Mouse (Mus musculus) G1E (cell line): ENCODE data around the gene Fam19a3.

ENCODE experiments used
- CTCF ChIP-seq: IDR thresholded peaks from 2 replicates; pipeline ENCODE4 v1.5.1; 2012; ENCODE audit warnings: low read depth, low read length, inconsistent platforms, mixed read lengths
- GATA1 ChIP-seq: IDR thresholded peaks from 2 replicates; pipeline ENCODE4 v1.6.1; 2012; ENCODE audit warnings: borderline replicate concordance, low read length, inconsistent platforms, mixed read lengths
- POLR2AphosphoS5 ChIP-seq: IDR thresholded peaks from 2 replicates; pipeline ENCODE4 v1.6.1; 2012; ENCODE audit warnings: low read depth, low read length, inconsistent platforms; ENCODE audit not compliant: insufficient replicate concordance

DNA sequence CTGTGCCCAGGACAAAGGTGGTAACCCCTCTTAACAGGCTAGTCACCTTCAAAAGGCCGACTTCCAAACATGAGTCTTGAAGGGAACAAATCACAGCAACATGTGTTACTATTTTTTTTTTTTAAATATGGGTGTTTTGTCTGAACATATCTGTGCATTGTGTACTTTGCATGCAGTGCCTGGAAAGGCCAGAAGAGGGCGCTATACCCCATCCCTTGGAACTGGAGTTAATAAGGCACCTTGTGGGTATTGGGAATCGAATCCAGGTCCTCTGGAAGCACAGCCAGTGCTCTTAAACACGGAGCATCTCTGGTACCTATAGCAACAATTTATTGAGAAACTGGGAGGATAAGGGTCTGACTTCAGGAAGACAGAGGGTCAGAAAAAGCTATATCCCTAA lies 16.6 kb downstream of the Fam19a3 start:
- TF ChIP-seq CTCF (peak; percentile 67), GATA1 (no peak), POLR2AphosphoS5 (no peak)
